Mouse (Mus musculus): ENCODE results near the gene Gm13272. TPM values are rescaled to one million over a fixed set of nuclear protein-coding genes. Genes with fewer than 3 reads are reported as not detected.
"Not testable (repeated sequence)": the region's sequence is repeated elsewhere in the genome, so short reads cannot be mapped to it uniquely, and the experiment has no call there.

Gene Gm13272
- total and polyA plus RNA-seq, 2 experiments from 2014 or later, result not detected

GRCm38 (mm10) chr4:88815928-88816327, 36.3 kb downstream of the Gm13272 start, which contains the start of gene Ifna7:
TSS of gene Ifna7 (plus strand) at chr4:88816228.
- WGBS, result 62% methylated on average over 3 of the region's 3 CpGs
- Histone ChIP-seq H3K4me1 (ENCODE audit: insufficient read depth) (no peaks in the 10 kb centered on the region), H3K9ac (no peak within 1 kb of the TSS), H3K27me3 (ENCODE audit: insufficient read depth, low read length) (no peaks in the 10 kb centered on the region), H3K4me3 (ENCODE audit: low read depth, low read length) (no peak within 1 kb of the TSS), H3K4me2 (ENCODE audit: low read depth) (no peak within 1 kb of the TSS), H3K27ac (ENCODE audit: low read depth, low read length) (no peak within 1 kb of the TSS), H3K36me3 (ENCODE audit: insufficient read depth) (no peaks in the 10 kb centered on the region), H3K9me3 (ENCODE audit: low read length) (no peaks in the 10 kb centered on the region)
- ATAC-seq, result no peak
- TF ChIP-seq CTCF (IDR thresholded peaks at IDR 0.05; ENCODE audit: low read depth), result no peak
- DNase-seq, result no peak

- H3K27ac ChIP-seq (ENCODE audit: low read depth, low read length), result no peak within 1 kb of the TSS
- DNase-seq, result no peak
- no peak within 1 kb of the TSS for H3K4me2 ChIP-seq (ENCODE audit: low read depth)
- ATAC-seq, result no peak
- no peak for TF ChIP-seq CTCF (IDR thresholded peaks at IDR 0.05; ENCODE audit: low read depth)
- H3K9me3 ChIP-seq (ENCODE audit: low read length), result no peaks in the 10 kb centered on the region
- WGBS, result 92% methylated on average over 1 of the region's 1 CpGs
- no peaks in the 10 kb centered on the region for H3K4me1 ChIP-seq (ENCODE audit: insufficient read depth)
- no peaks in the 10 kb centered on the region for H3K27me3 ChIP-seq (ENCODE audit: insufficient read depth, low read length)
- H3K4me3 ChIP-seq (ENCODE audit: low read depth, low read length), result no peak within 1 kb of the TSS
- no peak within 1 kb of the TSS for H3K9ac ChIP-seq
- no peaks in the 10 kb centered on the region for H3K36me3 ChIP-seq (ENCODE audit: insufficient read depth)
Measured at GRCm38 (mm10) chr4:88819659-88820058, 40.0 kb downstream of the Gm13272 start, which contains the start of gene Ifna11. TSS of gene Ifna11 (plus strand) at chr4:88819959.

GRCm38 (mm10) chr4:88822995-88823394, 43.3 kb downstream of the Gm13272 start:
- DNase-seq, result peak; percentile 36
- no peak overlapping the region for H3K9ac ChIP-seq
- ATAC-seq, result no peak

GRCm38 (mm10) chr4:88827116-88827515, 47.5 kb downstream of the Gm13272 start, which contains the start of gene Ifna6:
TSS of gene Ifna6 (plus strand) at chr4:88827416.
- not testable (repeated sequence) for ATAC-seq; H3K27ac ChIP-seq (ENCODE audit: low read depth, low read length); H3K9ac ChIP-seq; H3K4me1 ChIP-seq (ENCODE audit: insufficient read depth); H3K27me3 ChIP-seq (ENCODE audit: insufficient read depth, low read length); H3K4me2 ChIP-seq (ENCODE audit: low read depth); DNase-seq; H3K36me3 ChIP-seq (ENCODE audit: insufficient read depth); H3K9me3 ChIP-seq (ENCODE audit: low read length); H3K4me3 ChIP-seq (ENCODE audit: low read depth, low read length)

More at GRCm38 (mm10) chr4:88822995-88823394, 43.3 kb downstream of the Gm13272 start:
- Histone ChIP-seq H3K4me3 (ENCODE audit: low read depth, low read length) (no peak overlapping the region), H3K27me3 (ENCODE audit: insufficient read depth, low read length) (no peaks in the 10 kb centered on the region), H3K36me3 (ENCODE audit: insufficient read depth) (no peaks in the 10 kb centered on the region), H3K9me3 (ENCODE audit: low read length) (no peaks in the 10 kb centered on the region), H3K4me1 (ENCODE audit: insufficient read depth) (no peaks in the 10 kb centered on the region), H3K4me2 (ENCODE audit: low read depth) (no peak overlapping the region), H3K27ac (ENCODE audit: low read depth, low read length) (no peak overlapping the region)
- TF ChIP-seq CTCF (IDR thresholded peaks at IDR 0.05; ENCODE audit: low read depth), result peak; percentile 69
- WGBS, result 26% methylated on average over 4 of the region's 4 CpGs

Other genes starting within 250 kb of the Gm13272 start
Only the 30 nearest of the 31 such genes appear.
- not detected in 2 replicates for gene Ifna14, start 208.1 kb upstream of the Gm13272 start, total RNA-seq (2014; rRNA removed)
- gene Ifna14, start 208.1 kb upstream of the Gm13272 start, polyA plus RNA-seq (2015; fragmentation: Nextera tagmentation; extraction: Ambion mirVana), result not detected in 2 replicates
- gene Ifna9, start 187.5 kb upstream of the Gm13272 start, total RNA-seq (2014; rRNA removed), result not detected in 2 replicates
- not detected in 2 replicates for gene Ifna9, start 187.5 kb upstream of the Gm13272 start, polyA plus RNA-seq (2015; fragmentation: Nextera tagmentation; extraction: Ambion mirVana)
- gene Ifna12, start 176.5 kb upstream of the Gm13272 start, total RNA-seq (2014; rRNA removed), result not detected in 2 replicates
- not detected in 2 replicates for gene Ifna12, start 176.5 kb upstream of the Gm13272 start, polyA plus RNA-seq (2015; fragmentation: Nextera tagmentation; extraction: Ambion mirVana)
- gene C87499, start 145.4 kb upstream of the Gm13272 start, total RNA-seq (2014; rRNA removed), result not detected in 2 replicates
- gene C87499, start 145.4 kb upstream of the Gm13272 start, polyA plus RNA-seq (2015; fragmentation: Nextera tagmentation; extraction: Ambion mirVana), result not detected in 2 replicates
- not detected in 2 replicates for gene Ifna13, start 135.4 kb upstream of the Gm13272 start, total RNA-seq (2014; rRNA removed)
- not detected in 2 replicates for gene Ifna13, start 135.4 kb upstream of the Gm13272 start, polyA plus RNA-seq (2015; fragmentation: Nextera tagmentation; extraction: Ambion mirVana)
- gene Ifna16, start 102.9 kb upstream of the Gm13272 start, total RNA-seq (2014; rRNA removed), result not detected in 2 replicates
- not detected in 2 replicates for gene Ifna16, start 102.9 kb upstream of the Gm13272 start, polyA plus RNA-seq (2015; fragmentation: Nextera tagmentation; extraction: Ambion mirVana)
- not detected in 2 replicates for gene Ifna2, start 95.9 kb upstream of the Gm13272 start, total RNA-seq (2014; rRNA removed)
- not detected in 2 replicates for gene Ifna2, start 95.9 kb upstream of the Gm13272 start, polyA plus RNA-seq (2015; fragmentation: Nextera tagmentation; extraction: Ambion mirVana)
- not detected in 2 replicates for gene Ifnab, start 88.5 kb upstream of the Gm13272 start, total RNA-seq (2014; rRNA removed)
- gene Ifnab, start 88.5 kb upstream of the Gm13272 start, polyA plus RNA-seq (2015; fragmentation: Nextera tagmentation; extraction: Ambion mirVana), result not detected in 2 replicates
- 1.2 and 2.9 TPM in 2 replicates for gene Gm26566, start 58.0 kb upstream of the Gm13272 start, total RNA-seq (2014; rRNA removed)
- 0.84 and 1.1 TPM in 2 replicates for gene Gm26566, start 58.0 kb upstream of the Gm13272 start, polyA plus RNA-seq (2015; fragmentation: Nextera tagmentation; extraction: Ambion mirVana)
- gene Klhl9, start 57.4 kb upstream of the Gm13272 start, total RNA-seq (2014; rRNA removed), result 171 and 176 TPM in 2 replicates
- gene Klhl9, start 57.4 kb upstream of the Gm13272 start, polyA plus RNA-seq (2015; fragmentation: Nextera tagmentation; extraction: Ambion mirVana), result 65.8 and 78.1 TPM in 2 replicates
- not detected in 2 replicates for gene Gm13271, start 25.0 kb upstream of the Gm13272 start, total RNA-seq (2014; rRNA removed)
- gene Gm13271, start 25.0 kb upstream of the Gm13272 start, polyA plus RNA-seq (2015; fragmentation: Nextera tagmentation; extraction: Ambion mirVana), result not detected in 2 replicates
- gene Gm13283, start 19.7 kb upstream of the Gm13272 start, total RNA-seq (2014; rRNA removed), result not detected in 2 replicates
- gene Gm13283, start 19.7 kb upstream of the Gm13272 start, polyA plus RNA-seq (2015; fragmentation: Nextera tagmentation; extraction: Ambion mirVana), result not detected in 2 replicates
- gene Gm13290, start 6.0 kb upstream of the Gm13272 start, total RNA-seq (2014; rRNA removed), result not detected in 2 replicates
- gene Gm13290, start 6.0 kb upstream of the Gm13272 start, polyA plus RNA-seq (2015; fragmentation: Nextera tagmentation; extraction: Ambion mirVana), result not detected in 2 replicates
- not detected in 2 replicates for gene Gm13289, start 2.9 kb upstream of the Gm13272 start, total RNA-seq (2014; rRNA removed)
- not detected in 2 replicates for gene Gm13289, start 2.9 kb upstream of the Gm13272 start, polyA plus RNA-seq (2015; fragmentation: Nextera tagmentation; extraction: Ambion mirVana)
- 0.33 TPM in 1 of 2 replicates, not detected in the other for gene Ifnz, start 2.3 kb downstream of the Gm13272 start, total RNA-seq (2014; rRNA removed)
- gene Ifnz, start 2.3 kb downstream of the Gm13272 start, polyA plus RNA-seq (2015; fragmentation: Nextera tagmentation; extraction: Ambion mirVana), result not detected in 2 replicates
- gene Gm13276, start 5.9 kb downstream of the Gm13272 start, total RNA-seq (2014; rRNA removed), result not detected in 2 replicates
- not detected in 2 replicates for gene Gm13276, start 5.9 kb downstream of the Gm13272 start, polyA plus RNA-seq (2015; fragmentation: Nextera tagmentation; extraction: Ambion mirVana)
- gene Gm13277, start 8.8 kb downstream of the Gm13272 start, total RNA-seq (2014; rRNA removed), result not detected in 2 replicates
- gene Gm13277, start 8.8 kb downstream of the Gm13272 start, polyA plus RNA-seq (2015; fragmentation: Nextera tagmentation; extraction: Ambion mirVana), result not detected in 2 replicates
- not detected in 2 replicates for gene Gm13278, start 11.7 kb downstream of the Gm13272 start, total RNA-seq (2014; rRNA removed)
- gene Gm13278, start 11.7 kb downstream of the Gm13272 start, polyA plus RNA-seq (2015; fragmentation: Nextera tagmentation; extraction: Ambion mirVana), result not detected in 2 replicates
- gene Gm13275, start 14.6 kb downstream of the Gm13272 start, total RNA-seq (2014; rRNA removed), result not detected in 2 replicates
- not detected in 2 replicates for gene Gm13275, start 14.6 kb downstream of the Gm13272 start, polyA plus RNA-seq (2015; fragmentation: Nextera tagmentation; extraction: Ambion mirVana)
- gene Gm13279, start 17.5 kb downstream of the Gm13272 start, total RNA-seq (2014; rRNA removed), result not detected in 2 replicates
- gene Gm13279, start 17.5 kb downstream of the Gm13272 start, polyA plus RNA-seq (2015; fragmentation: Nextera tagmentation; extraction: Ambion mirVana), result not detected in 2 replicates
- not detected in 2 replicates for gene Gm13285, start 19.8 kb downstream of the Gm13272 start, total RNA-seq (2014; rRNA removed)
- gene Gm13285, start 19.8 kb downstream of the Gm13272 start, polyA plus RNA-seq (2015; fragmentation: Nextera tagmentation; extraction: Ambion mirVana), result not detected in 2 replicates
- not detected in 2 replicates for gene Gm13287, start 23.4 kb downstream of the Gm13272 start, total RNA-seq (2014; rRNA removed)
- gene Gm13287, start 23.4 kb downstream of the Gm13272 start, polyA plus RNA-seq (2015; fragmentation: Nextera tagmentation; extraction: Ambion mirVana), result not detected in 2 replicates
- not detected in 2 replicates for gene Gm13288, start 25.7 kb downstream of the Gm13272 start, total RNA-seq (2014; rRNA removed)
- not detected in 2 replicates for gene Gm13288, start 25.7 kb downstream of the Gm13272 start, polyA plus RNA-seq (2015; fragmentation: Nextera tagmentation; extraction: Ambion mirVana)
- gene Ifna7, start 36.4 kb downstream of the Gm13272 start, total RNA-seq (2014; rRNA removed), result not detected in 2 replicates
- gene Ifna7, start 36.4 kb downstream of the Gm13272 start, polyA plus RNA-seq (2015; fragmentation: Nextera tagmentation; extraction: Ambion mirVana), result not detected in 2 replicates
- not detected in 2 replicates for gene Ifna11, start 40.1 kb downstream of the Gm13272 start, total RNA-seq (2014; rRNA removed)
- not detected in 2 replicates for gene Ifna11, start 40.1 kb downstream of the Gm13272 start, polyA plus RNA-seq (2015; fragmentation: Nextera tagmentation; extraction: Ambion mirVana)
- not detected in 2 replicates for gene Ifna6, start 47.6 kb downstream of the Gm13272 start, total RNA-seq (2014; rRNA removed)
- not detected in 2 replicates for gene Ifna6, start 47.6 kb downstream of the Gm13272 start, polyA plus RNA-seq (2015; fragmentation: Nextera tagmentation; extraction: Ambion mirVana)
- gene Ifna5, start 55.7 kb downstream of the Gm13272 start, total RNA-seq (2014; rRNA removed), result not detected in 2 replicates
- gene Ifna5, start 55.7 kb downstream of the Gm13272 start, polyA plus RNA-seq (2015; fragmentation: Nextera tagmentation; extraction: Ambion mirVana), result not detected in 2 replicates
- gene Ifna4, start 62.0 kb downstream of the Gm13272 start, total RNA-seq (2014; rRNA removed), result not detected in 2 replicates
- gene Ifna4, start 62.0 kb downstream of the Gm13272 start, polyA plus RNA-seq (2015; fragmentation: Nextera tagmentation; extraction: Ambion mirVana), result not detected in 2 replicates
- not detected in 2 replicates for gene Ifna1, start 70.2 kb downstream of the Gm13272 start, total RNA-seq (2014; rRNA removed)
- gene Ifna1, start 70.2 kb downstream of the Gm13272 start, polyA plus RNA-seq (2015; fragmentation: Nextera tagmentation; extraction: Ambion mirVana), result not detected in 2 replicates
- gene Ifne, start 100.4 kb downstream of the Gm13272 start, total RNA-seq (2014; rRNA removed), result not detected in 2 replicates
- gene Ifne, start 100.4 kb downstream of the Gm13272 start, polyA plus RNA-seq (2015; fragmentation: Nextera tagmentation; extraction: Ambion mirVana), result not detected in 2 replicates

Data from forebrain, postnatal 0 days (tissue).